16 mouse cellular contexts compared by ENCODE assay signal in genomic region chr10:77663949-77664665, GRCm38 (mm10). TPM values are rescaled to one million over a fixed set of nuclear protein-coding genes. Genes with fewer than 3 reads are reported as not detected.
DNase-seq lines count a peak whose midpoint lies in the region; ATAC-seq lines count a peak whose summit lies in the region.
"Had no signal": no experiment of that assay in that cellular context is flagged by ENCODE, and none has a peak within 500 bp of the region (broad histone marks: within the 10 kb centered on the region; RNA-seq: fewer than 3 reads in every experiment).

No protein-coding gene starts in this region.

- H3K4me2 ChIP-seq in heart, embryonic 11.5 days, result peak overlapping the region; percentile 50
- H3K4me2 ChIP-seq in kidney, embryonic 16.5 days (replicated peaks; ENCODE audit: low read depth, low read length), result peak overlapping the region; percentile 35
- H3K4me2 ChIP-seq in limb, embryonic 15.5 days, result peak overlapping the region; percentile 26
- H3K4me2 ChIP-seq: liver, embryonic 12.5 days had no signal

- H3K27ac ChIP-seq in heart, embryonic 11.5 days (ENCODE audit: low read depth, low read length), result no peak overlapping the region
- H3K27ac ChIP-seq in kidney, embryonic 16.5 days (ENCODE audit: low read length), result no peak overlapping the region
- H3K27ac ChIP-seq in limb, embryonic 15.5 days, result no peak overlapping the region
- H3K27ac ChIP-seq: liver, embryonic 12.5 days had no signal

- WGBS in heart, embryonic 11.5 days (ENCODE audit: insufficient replicate concordance), result 31% methylated on average over 43 of the region's 43 CpGs
- 25% methylated on average over 43 of the region's 43 CpGs for WGBS in kidney, embryonic 16.5 days
- WGBS in limb, embryonic 15.5 days, result 17% methylated on average over 43 of the region's 43 CpGs

- intact Hi-C loops in heart, postnatal 36 days (cut with DNase I), result no loop called here

- no peak overlapping the region for H3K4me3 ChIP-seq in heart, embryonic 11.5 days (ENCODE audit: low read depth, low read length)
- H3K4me3 ChIP-seq in kidney, embryonic 16.5 days (ENCODE audit: low read length), result peak overlapping the region; percentile 16; the same call in 1 of the 2 replicates
- no peak overlapping the region for H3K4me3 ChIP-seq in limb, embryonic 15.5 days
- H3K4me3 ChIP-seq: liver, embryonic 12.5 days had no signal

- ATAC-seq in heart, embryonic 11.5 days (replicated peaks; ENCODE audit: insufficient number of reproducible peaks, low FRiP score, low TSS enrichment), result no peak
- 0 out of 2 replicates have a peak, but pooled peaks have one; percentile 27 for ATAC-seq in kidney, embryonic 16.5 days (ENCODE audit: low FRiP score, low TSS enrichment)
- ATAC-seq in limb, embryonic 15.5 days (ENCODE audit: insufficient number of reproducible peaks, low FRiP score, low TSS enrichment, low read depth), result no peak
- ATAC-seq: forebrain, postnatal 0 days; liver, embryonic 12.5 days; midbrain, embryonic 16.5 days had no signal

- H3K9me3 ChIP-seq in heart, embryonic 11.5 days (replicated peaks; ENCODE audit: control insufficient read depth, low read length), result no peaks in the 10 kb centered on the region
- no peaks in the 10 kb centered on the region for H3K9me3 ChIP-seq in kidney, embryonic 16.5 days (ENCODE audit: low read length)
- no peaks in the 10 kb centered on the region for H3K9me3 ChIP-seq in limb, embryonic 15.5 days
- H3K9me3 ChIP-seq: liver, embryonic 12.5 days had no signal

- no peaks in the 10 kb centered on the region for H3K4me1 ChIP-seq in heart, embryonic 11.5 days (ENCODE audit: control insufficient read depth, insufficient read depth, low read length)
- H3K4me1 ChIP-seq in kidney, embryonic 16.5 days (ENCODE audit: insufficient read depth, low read length), result no peaks in the 10 kb centered on the region
- peaks cover 29% of the 10 kb centered on the region for H3K4me1 ChIP-seq in limb, embryonic 15.5 days
- H3K4me1 ChIP-seq: liver, embryonic 12.5 days had no signal

- DNase-seq in heart, postnatal 36 days, result no peak
- DNase-seq in kidney, postnatal 14 days, result no peak
- DNase-seq in ZHBTc4 (ENCODE audit: low read depth, low spot score), result peak; percentile 61
- DNase-seq in gastrocnemius, adult 18-20 months (ENCODE audit: low spot score), result no peak
- no peak for DNase-seq in ovary, postnatal 36 days (ENCODE audit: low spot score)
- DNase-seq: adrenal gland, postnatal 14 days; cerebellum, postnatal 36 days; forebrain, postnatal 0 days; kidney, adult 9 months; thymus, postnatal 25 days had no signal

- no peaks in the 10 kb centered on the region for H3K36me3 ChIP-seq in heart, embryonic 11.5 days (ENCODE audit: control insufficient read depth, insufficient read depth, low read length)
- H3K36me3 ChIP-seq in kidney, embryonic 16.5 days (ENCODE audit: insufficient read depth, low read length), result no peaks in the 10 kb centered on the region
- H3K36me3 ChIP-seq in limb, embryonic 15.5 days, result no peaks in the 10 kb centered on the region
- H3K36me3 ChIP-seq: liver, embryonic 12.5 days had no signal

- no peak overlapping the region for H3K9ac ChIP-seq in heart, embryonic 11.5 days (ENCODE audit: low read depth, low read length)
- H3K9ac ChIP-seq in kidney, embryonic 16.5 days (replicated peaks; ENCODE audit: low read length), result no peak overlapping the region
- no peak overlapping the region for H3K9ac ChIP-seq in limb, embryonic 15.5 days
- H3K9ac ChIP-seq: forebrain, postnatal 0 days; liver, embryonic 12.5 days had no signal

- peaks cover 16% of the 10 kb centered on the region for H3K27me3 ChIP-seq in heart, embryonic 11.5 days (ENCODE audit: control insufficient read depth, insufficient read depth, low read length)
- H3K27me3 ChIP-seq in kidney, embryonic 16.5 days (ENCODE audit: insufficient read depth, low read length), result 0 out of 2 replicates have a peak, but pooled peaks cover 2% of the 10 kb centered on the region
- H3K27me3 ChIP-seq in limb, embryonic 15.5 days, result peaks cover 15% of the 10 kb centered on the region; the same call in 1 of the 2 replicates

RNA-seq across cellular contexts. Expression of gene Tspear, which starts 22.3 kb away (rescaled TPM):
- polyA plus RNA-seq in heart, embryonic 11.5 days (2014; fragmentation: Nextera tagmentation; extraction: Ambion mirVana), result not detected in 2 replicates
- total RNA-seq in heart, postnatal 36 days (2021), result not detected
- 0.26 and 0.71 TPM in 2 replicates for polyA plus RNA-seq in kidney, embryonic 16.5 days (2015; fragmentation: Nextera tagmentation; extraction: Ambion mirVana)
- 2.1 and 2.8 TPM in 2 replicates for polyA plus RNA-seq in limb, embryonic 15.5 days (2015; fragmentation: Nextera tagmentation; extraction: Ambion mirVana)
- not detected for total RNA-seq in gastrocnemius, adult 18-20 months (2021)
- total RNA-seq: adrenal gland, postnatal 14 days had no signal

RNA-seq across cellular contexts. Expression of gene Gm19402, which starts 26.4 kb away (rescaled TPM):
- polyA plus RNA-seq in heart, embryonic 11.5 days (2014; fragmentation: Nextera tagmentation; extraction: Ambion mirVana), result not detected in 2 replicates
- not detected for total RNA-seq in heart, postnatal 36 days (2021)
- polyA plus RNA-seq in kidney, embryonic 16.5 days (2015; fragmentation: Nextera tagmentation; extraction: Ambion mirVana), result not detected in 2 replicates
- polyA plus RNA-seq in limb, embryonic 15.5 days (2015; fragmentation: Nextera tagmentation; extraction: Ambion mirVana), result not detected in 2 replicates
- not detected for total RNA-seq in gastrocnemius, adult 18-20 months (2021)
- total RNA-seq: adrenal gland, postnatal 14 days; forebrain, postnatal 0 days had no signal
- polyA plus RNA-seq: forebrain, postnatal 0 days; gonadal fat pad, adult 2 months; liver, embryonic 12.5 days; midbrain, embryonic 16.5 days had no signal

RNA-seq across cellular contexts. Expression of gene Gm9508, which starts 32.9 kb away (rescaled TPM):
- not detected in 2 replicates for polyA plus RNA-seq in heart, embryonic 11.5 days (2014; fragmentation: Nextera tagmentation; extraction: Ambion mirVana)
- not detected for total RNA-seq in heart, postnatal 36 days (2021)
- not detected in 2 replicates for polyA plus RNA-seq in kidney, embryonic 16.5 days (2015; fragmentation: Nextera tagmentation; extraction: Ambion mirVana)
- polyA plus RNA-seq in limb, embryonic 15.5 days (2015; fragmentation: Nextera tagmentation; extraction: Ambion mirVana), result not detected in 2 replicates
- total RNA-seq in gastrocnemius, adult 18-20 months (2021), result not detected
- total RNA-seq: adrenal gland, postnatal 14 days; forebrain, postnatal 0 days had no signal
- polyA plus RNA-seq: forebrain, postnatal 0 days; gonadal fat pad, adult 2 months; liver, embryonic 12.5 days; midbrain, embryonic 16.5 days had no signal

RNA-seq across cellular contexts. Expression of gene Ube2g2, which starts 42.0 kb away (rescaled TPM):
- polyA plus RNA-seq in heart, embryonic 11.5 days (2014; fragmentation: Nextera tagmentation; extraction: Ambion mirVana), result 38.0 and 42.9 TPM in 2 replicates
- total RNA-seq in heart, postnatal 36 days (2021), result 10 to 100 TPM; 65.2 to 73.4 TPM
- 78.8 and 90.2 TPM in 2 replicates for polyA plus RNA-seq in kidney, embryonic 16.5 days (2015; fragmentation: Nextera tagmentation; extraction: Ambion mirVana)
- polyA plus RNA-seq in limb, embryonic 15.5 days (2015; fragmentation: Nextera tagmentation; extraction: Ambion mirVana), result 99.8 and 127 TPM in 2 replicates
- 100 to 1,000 TPM in 1 of 2 experiments, 10 to 100 TPM in 1; 96.1 to 101 TPM for total RNA-seq in gastrocnemius, adult 18-20 months (2021)

RNA-seq across cellular contexts. Expression of gene Gm10272, which starts 42.3 kb away (rescaled TPM):
- polyA plus RNA-seq in heart, embryonic 11.5 days (2014; fragmentation: Nextera tagmentation; extraction: Ambion mirVana), result not detected in 2 replicates
- not detected for total RNA-seq in heart, postnatal 36 days (2021)
- polyA plus RNA-seq in kidney, embryonic 16.5 days (2015; fragmentation: Nextera tagmentation; extraction: Ambion mirVana), result not detected in 2 replicates
- not detected in 2 replicates for polyA plus RNA-seq in limb, embryonic 15.5 days (2015; fragmentation: Nextera tagmentation; extraction: Ambion mirVana)
- not detected for total RNA-seq in gastrocnemius, adult 18-20 months (2021)
- total RNA-seq: adrenal gland, postnatal 14 days; forebrain, postnatal 0 days had no signal
- polyA plus RNA-seq: forebrain, postnatal 0 days; gonadal fat pad, adult 2 months; liver, embryonic 12.5 days; midbrain, embryonic 16.5 days had no signal
